Mouse (Mus musculus) testis, adult 2 months (tissue): Measurements from ENCODE around the gene Hoxb7. TPM values are rescaled to one million over a fixed set of nuclear protein-coding genes. Genes with fewer than 3 reads are reported as not detected.

Experiments
- H3K27ac ChIP-seq: fragments of 200-500 bp; 2 replicates; pipeline ENCODE4 v1.5.1; 2012; ENCODE audit warnings: low read depth, low read length; ENCODE audit not compliant: control insufficient read depth, insufficient read depth
- H3K27me3 ChIP-seq: fragments of 200-500 bp; 2 replicates; pipeline ENCODE4 v1.6.1; 2012; ENCODE audit warnings: mild to moderate bottlenecking, low read length, moderate library complexity; ENCODE audit not compliant: control insufficient read depth, insufficient read depth
- H3K36me3 ChIP-seq: fragments of 200-500 bp; 2 replicates; pipeline ENCODE4 v1.6.1; 2012; ENCODE audit warnings: mild to moderate bottlenecking, low read length; ENCODE audit not compliant: control insufficient read depth, insufficient read depth
- H3K4me1 ChIP-seq: fragments of 200-500 bp; 2 replicates; pipeline ENCODE4 v1.6.1; 2012; ENCODE audit warnings: low read length; ENCODE audit not compliant: control insufficient read depth, insufficient read depth
- H3K4me3 ChIP-seq: fragments of 200-500 bp; 2 replicates; pipeline ENCODE4 v1.5.1; 2012; ENCODE audit warnings: low read depth, mild to moderate bottlenecking, low read length, moderate library complexity, mixed read lengths; ENCODE audit not compliant: control insufficient read depth
- CTCF ChIP-seq: fragments of 200-500 bp; IDR thresholded peaks from 2 replicates; pipeline ENCODE4 v1.5.1; 2012; ENCODE audit warnings: low read depth, mild to moderate bottlenecking, inconsistent platforms, low read length, moderate library complexity; ENCODE audit not compliant: control insufficient read depth, insufficient read depth, insufficient replicate concordance
- POLR2A ChIP-seq: fragments of 200-500 bp; IDR thresholded peaks from 2 replicates; pipeline ENCODE4 v1.6.1; 2012; ENCODE audit warnings: low read depth, mild to moderate bottlenecking, inconsistent platforms, low read length, moderate library complexity; ENCODE audit not compliant: control insufficient read depth
- polyA plus RNA-seq: library from polyadenylated mRNA; depleted of rRNA; stranded (reverse); fragments of >200 nt; gene quantifications from 2 replicates; pipeline ENCODE4 v1.2.3, GENCODE M21; 2012

The Hoxb7 gene
- polyA plus RNA-seq, 1 experiment, result not detected

- no peaks in the 10 kb centered on the region for H3K36me3 ChIP-seq
- H3K27ac ChIP-seq, result no peak overlapping the region
- H3K4me3 ChIP-seq, result no peak overlapping the region
- peaks cover 9% of the 10 kb centered on the region for H3K27me3 ChIP-seq
- TF ChIP-seq POLR2A (no peak), CTCF (no peak)
- H3K4me1 ChIP-seq, result peaks cover 5% of the 10 kb centered on the region
Observed at GRCm38 (mm10) chr11:96255111-96255995, 31.1 kb upstream of the Hoxb7 start.

GRCm38 (mm10) chr11:96255996-96256445, 30.4 kb upstream of the Hoxb7 start:
- TF ChIP-seq POLR2A, result no peak
- no peak for TF ChIP-seq CTCF
- H3K27me3 ChIP-seq, result peaks cover 8% of the 10 kb centered on the region

GRCm38 (mm10) chr11:96257141-96257540, 29.3 kb upstream of the Hoxb7 start:
- no peak for TF ChIP-seq POLR2A
- TF ChIP-seq CTCF, result no peak
- Histone ChIP-seq H3K36me3 (no peaks in the 10 kb centered on the region), H3K27ac (no peak overlapping the region), H3K27me3 (peaks cover 5% of the 10 kb centered on the region), H3K4me3 (no peak overlapping the region), H3K4me1 (peaks cover 8% of the 10 kb centered on the region)

More at GRCm38 (mm10) chr11:96255996-96256445, 30.4 kb upstream of the Hoxb7 start:
- Histone ChIP-seq H3K36me3 (no peaks in the 10 kb centered on the region), H3K4me1 (peaks cover 7% of the 10 kb centered on the region), H3K27ac (no peak overlapping the region), H3K4me3 (no peak overlapping the region)

- H3K36me3 ChIP-seq, result no peaks in the 10 kb centered on the region
- no peak overlapping the region for H3K27ac ChIP-seq
- H3K4me1 ChIP-seq, result peaks cover 8% of the 10 kb centered on the region
- no peak overlapping the region for H3K4me3 ChIP-seq
- H3K27me3 ChIP-seq, result peaks cover 7% of the 10 kb centered on the region
- TF ChIP-seq POLR2A (no peak), CTCF (no peak)
Observed at GRCm38 (mm10) chr11:96259038-96259437, 27.4 kb upstream of the Hoxb7 start.

GRCm38 (mm10) chr11:96259511-96259910, 26.9 kb upstream of the Hoxb7 start:
- no peak overlapping the region for H3K4me3 ChIP-seq
- H3K36me3 ChIP-seq, result no peaks in the 10 kb centered on the region
- TF ChIP-seq POLR2A (no peak), CTCF (no peak)
- H3K27ac ChIP-seq, result no peak overlapping the region
- H3K27me3 ChIP-seq, result peaks cover 7% of the 10 kb centered on the region
- H3K4me1 ChIP-seq, result peaks cover 8% of the 10 kb centered on the region

GRCm38 (mm10) chr11:96260310-96260970, 26.0 kb upstream of the Hoxb7 start:
- no peaks in the 10 kb centered on the region for H3K36me3 ChIP-seq
- no peak for TF ChIP-seq CTCF
- no peak for TF ChIP-seq POLR2A
- H3K27me3 ChIP-seq, result peaks cover 2% of the 10 kb centered on the region
- H3K4me3 ChIP-seq, result no peak overlapping the region
- no peak overlapping the region for H3K27ac ChIP-seq
- peaks cover 8% of the 10 kb centered on the region for H3K4me1 ChIP-seq

- TF ChIP-seq CTCF (peak; percentile 81; the same call in 1 of the 2 replicates), POLR2A (no peak)
- H3K27ac ChIP-seq, result no peak overlapping the region
- H3K4me3 ChIP-seq, result no peak overlapping the region
- H3K4me1 ChIP-seq, result peaks cover 8% of the 10 kb centered on the region
- peaks cover 2% of the 10 kb centered on the region for H3K27me3 ChIP-seq
- H3K36me3 ChIP-seq, result no peaks in the 10 kb centered on the region
Observed at GRCm38 (mm10) chr11:96261323-96261890, 25.0 kb upstream of the Hoxb7 start.
